Mouse (Mus musculus) olfactory bulb, adult 2 months (tissue): Measurements from ENCODE around the gene Noxo1.

Source experiments
- CTCF ChIP-seq: fragments of 200-500 bp; IDR thresholded peaks from 2 replicates; pipeline ENCODE4 v1.5.1; 2012; ENCODE audit warnings: low read depth, mild to moderate bottlenecking, low read length, moderate library complexity; ENCODE audit not compliant: insufficient read depth
- POLR2A ChIP-seq: fragments of 200-500 bp; IDR thresholded peaks from 2 replicates; pipeline ENCODE4 v1.6.1; 2012; ENCODE audit warnings: mild to moderate bottlenecking, low read depth, low read length, moderate library complexity; ENCODE audit not compliant: insufficient read depth

DNA sequence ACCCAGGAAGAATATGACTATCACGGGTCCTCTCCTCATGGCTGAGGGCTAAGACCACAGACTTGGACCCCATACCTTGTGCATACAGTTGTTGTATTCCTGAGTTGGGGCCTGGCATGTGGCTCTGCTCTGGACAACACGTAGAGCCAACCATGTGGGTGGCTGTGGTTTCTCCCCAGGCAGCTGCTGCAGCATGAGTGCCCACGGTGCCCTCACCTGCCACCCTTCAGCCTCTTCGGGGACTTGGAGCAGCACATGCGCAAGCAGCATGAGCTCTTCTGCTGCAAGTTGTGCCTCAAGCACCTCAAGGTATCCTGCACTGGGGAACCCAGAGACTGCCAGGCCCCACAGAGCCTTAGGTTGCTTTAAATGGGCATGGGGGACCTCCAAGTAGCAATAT, 19.2 kb upstream of the Noxo1 start:
- no peak for TF ChIP-seq CTCF
- TF ChIP-seq POLR2A: no peak
